Mouse (Mus musculus): ENCODE results near the gene Nme2. TPM values are rescaled to one million over a fixed set of nuclear protein-coding genes. Genes with fewer than 3 reads are reported as not detected.
"Not testable (repeated sequence)": the region's sequence is repeated elsewhere in the genome, so short reads cannot be mapped to it uniquely, and the experiment has no call there.

The Nme2 gene
- polyA plus RNA-seq, 1 experiment from 2014 or later: 462 TPM

GRCm38 (mm10) chr11:93929106-93929505 is 27.0 kb downstream of the Nme2 start:
- Histone ChIP-seq H3K4me3 (no peak overlapping the region), H3K27me3 (no peaks in the 10 kb centered on the region), H3K4me1 (replicated peaks) (no peaks in the 10 kb centered on the region), H3K4me2 (no peak overlapping the region), H3K27ac (no peak overlapping the region), H3K36me3 (peaks cover 59% of the 10 kb centered on the region), H3K9me3 (replicated peaks) (no peaks in the 10 kb centered on the region), H3K9ac (no peak overlapping the region)
- no peak for ATAC-seq (replicated peaks; ENCODE audit: insufficient number of reproducible peaks, insufficient read depth, low FRiP score, low read depth)

- not testable (repeated sequence) for H3K27me3 ChIP-seq; ATAC-seq (replicated peaks; ENCODE audit: insufficient number of reproducible peaks, insufficient read depth, low FRiP score, low read depth); H3K4me3 ChIP-seq; H3K4me2 ChIP-seq; H3K27ac ChIP-seq; H3K9ac ChIP-seq; H3K4me1 ChIP-seq (replicated peaks); H3K9me3 ChIP-seq (replicated peaks)
- 88% methylated on average over 2 of the region's 2 CpGs for WGBS
- peaks cover 48% of the 10 kb centered on the region for H3K36me3 ChIP-seq
Observed at GRCm38 (mm10) chr11:93915019-93915418, 41.0 kb downstream of the Nme2 start.

- Histone ChIP-seq H3K36me3 (peaks cover 57% of the 10 kb centered on the region), H3K27me3 (no peaks in the 10 kb centered on the region), H3K27ac (no peak overlapping the region), H3K4me1 (replicated peaks) (no peaks in the 10 kb centered on the region), H3K4me2 (no peak overlapping the region), H3K4me3 (no peak overlapping the region), H3K9ac (no peak overlapping the region), H3K9me3 (replicated peaks) (no peaks in the 10 kb centered on the region)
- 89% methylated on average over 3 of the region's 3 CpGs for WGBS
- no peak for ATAC-seq (replicated peaks; ENCODE audit: insufficient number of reproducible peaks, insufficient read depth, low FRiP score, low read depth)
Observed at GRCm38 (mm10) chr11:93911603-93912002, 44.5 kb downstream of the Nme2 start.

DNA sequence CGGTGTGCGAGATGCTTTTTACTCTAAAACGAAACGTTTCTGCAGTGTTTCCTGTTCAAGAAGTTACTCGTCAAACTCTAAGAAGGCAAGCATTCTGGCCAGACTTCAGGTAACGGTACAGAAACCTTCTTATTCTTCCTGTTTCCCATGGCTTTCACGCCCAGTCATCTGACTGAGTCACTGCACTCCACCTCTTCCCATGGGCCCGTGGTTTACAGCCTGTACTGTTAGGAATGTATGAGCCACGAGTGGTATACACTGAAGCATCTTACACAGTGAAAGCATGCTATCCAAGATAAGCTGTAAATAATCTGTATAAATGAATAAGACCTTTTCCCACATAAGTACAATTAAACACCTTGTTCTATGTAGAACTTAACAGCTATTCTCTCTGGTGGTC is 47.2 kb downstream of the Nme2 start:
- Histone ChIP-seq H3K27ac (no peak overlapping the region), H3K36me3 (peaks cover 58% of the 10 kb centered on the region), H3K9me3 (replicated peaks) (no peaks in the 10 kb centered on the region), H3K4me3 (no peak overlapping the region), H3K9ac (no peak overlapping the region), H3K27me3 (no peaks in the 10 kb centered on the region), H3K4me2 (no peak overlapping the region), H3K4me1 (replicated peaks) (no peaks in the 10 kb centered on the region)
- 83% methylated on average over 9 of the region's 9 CpGs for WGBS
- no peak for ATAC-seq (replicated peaks; ENCODE audit: insufficient number of reproducible peaks, insufficient read depth, low FRiP score, low read depth)

DNA sequence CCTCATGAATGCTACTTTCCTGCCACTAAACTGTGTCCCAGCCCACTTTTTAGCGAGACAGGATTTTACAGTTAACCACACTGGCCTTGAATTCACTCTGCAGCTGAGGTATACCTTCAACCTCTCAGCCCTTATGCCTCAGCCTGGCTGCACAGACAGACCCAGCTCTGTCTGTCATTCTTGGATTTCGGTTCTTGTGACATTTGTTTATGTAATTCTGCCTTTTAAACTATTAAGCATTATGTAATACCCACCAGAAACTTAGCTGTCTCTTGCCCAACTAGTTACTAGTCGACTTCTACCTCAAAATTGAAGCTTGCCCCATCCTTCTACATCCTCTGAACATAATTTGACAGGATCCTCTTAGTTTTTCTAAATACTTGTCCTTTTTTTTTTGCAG is 48.2 kb downstream of the Nme2 start:
- WGBS: 80% methylated on average over 3 of the region's 3 CpGs
- H3K9me3 ChIP-seq (replicated peaks): no peaks in the 10 kb centered on the region
- no peak overlapping the region for H3K27ac ChIP-seq
- H3K27me3 ChIP-seq: no peaks in the 10 kb centered on the region
- H3K4me2 ChIP-seq: no peak overlapping the region
- peaks cover 54% of the 10 kb centered on the region for H3K36me3 ChIP-seq
- ATAC-seq (replicated peaks; ENCODE audit: insufficient number of reproducible peaks, insufficient read depth, low FRiP score, low read depth): no peak
- H3K4me3 ChIP-seq: no peak overlapping the region
- H3K9ac ChIP-seq: no peak overlapping the region
- H3K4me1 ChIP-seq (replicated peaks): no peaks in the 10 kb centered on the region

GRCm38 (mm10) chr11:93906834-93907233 is 49.2 kb downstream of the Nme2 start:
- Histone ChIP-seq H3K4me2 (no peak overlapping the region), H3K4me3 (no peak overlapping the region), H3K4me1 (replicated peaks) (no peaks in the 10 kb centered on the region), H3K27me3 (no peaks in the 10 kb centered on the region), H3K27ac (no peak overlapping the region), H3K36me3 (peaks cover 54% of the 10 kb centered on the region), H3K9me3 (replicated peaks) (no peaks in the 10 kb centered on the region), H3K9ac (no peak overlapping the region)
- 84% methylated on average over 4 of the region's 4 CpGs for WGBS
- ATAC-seq (replicated peaks; ENCODE audit: insufficient number of reproducible peaks, insufficient read depth, low FRiP score, low read depth): no peak

Other genes with a start within 250 kb of the Nme2 start
- 15.8 and 17.0 TPM in 2 replicates for gene Utp18, start 70.5 kb downstream of the Nme2 start, polyA plus RNA-seq (2015; fragmentation: Nextera tagmentation; extraction: Ambion mirVana)
- 17.2 and 19.3 TPM in 2 replicates for gene Mbtd1, start 70.4 kb downstream of the Nme2 start, polyA plus RNA-seq (2015; fragmentation: Nextera tagmentation; extraction: Ambion mirVana)
- 185 and 232 TPM in 2 replicates for gene Gm20390, start 12.0 kb upstream of the Nme2 start, polyA plus RNA-seq (2015; fragmentation: Nextera tagmentation; extraction: Ambion mirVana)
- gene Nme1, start 12.3 kb upstream of the Nme2 start, polyA plus RNA-seq (2015; fragmentation: Nextera tagmentation; extraction: Ambion mirVana): 69.6 and 74.1 TPM in 2 replicates
- 33.7 and 34.1 TPM in 2 replicates for gene Spag9, start 39.8 kb upstream of the Nme2 start, polyA plus RNA-seq (2015; fragmentation: Nextera tagmentation; extraction: Ambion mirVana)

Data from heart, embryonic 15.5 days (tissue).